Mouse (Mus musculus) olfactory bulb, adult 2 months (tissue): Measurements from ENCODE around the gene Tnfrsf14.

Experiments
- CTCF ChIP-seq: fragments of 200-500 bp; IDR thresholded peaks from 2 replicates; pipeline ENCODE4 v1.5.1; 2012; ENCODE audit warnings: low read depth, mild to moderate bottlenecking, low read length, moderate library complexity; ENCODE audit not compliant: insufficient read depth
- POLR2A ChIP-seq: fragments of 200-500 bp; IDR thresholded peaks from 2 replicates; pipeline ENCODE4 v1.6.1; 2012; ENCODE audit warnings: mild to moderate bottlenecking, low read depth, low read length, moderate library complexity; ENCODE audit not compliant: insufficient read depth

- TF ChIP-seq CTCF (no peak), POLR2A (no peak)
Measured at GRCm38 (mm10) chr4:154928395-154929087, at the start of gene Tnfrsf14.
